Mouse (Mus musculus) cerebellum, adult 18-20 months (tissue): Measurements from ENCODE around the gene Galnt12.

Experiments used
- DNase-seq, 2 experiments: peaks; one replicate each; pipeline ENCODE4 v3.0.0; 2021

Galnt12 gene

DNA sequence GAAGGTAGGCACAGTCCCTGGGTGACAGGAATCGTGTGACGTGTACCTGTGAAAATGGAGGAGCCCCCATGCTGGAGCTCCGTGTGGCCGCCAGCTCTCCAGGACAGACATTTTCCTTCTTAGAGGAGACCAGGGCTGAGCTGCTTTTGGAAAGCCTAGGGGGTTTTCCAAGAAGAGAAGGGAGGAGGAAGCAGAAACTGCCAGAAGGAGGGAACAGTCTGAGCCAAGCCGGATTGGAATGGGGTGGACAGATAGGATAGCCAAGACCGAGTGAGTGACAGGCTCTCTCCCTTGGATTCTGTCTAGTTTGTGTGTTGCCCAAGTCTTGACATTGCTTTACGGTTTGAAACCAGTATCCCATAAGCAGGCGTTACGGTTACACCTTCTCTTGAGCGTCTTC lies 11.9 kb downstream of the Galnt12 start:
- DNase-seq, result no peak

DNA sequence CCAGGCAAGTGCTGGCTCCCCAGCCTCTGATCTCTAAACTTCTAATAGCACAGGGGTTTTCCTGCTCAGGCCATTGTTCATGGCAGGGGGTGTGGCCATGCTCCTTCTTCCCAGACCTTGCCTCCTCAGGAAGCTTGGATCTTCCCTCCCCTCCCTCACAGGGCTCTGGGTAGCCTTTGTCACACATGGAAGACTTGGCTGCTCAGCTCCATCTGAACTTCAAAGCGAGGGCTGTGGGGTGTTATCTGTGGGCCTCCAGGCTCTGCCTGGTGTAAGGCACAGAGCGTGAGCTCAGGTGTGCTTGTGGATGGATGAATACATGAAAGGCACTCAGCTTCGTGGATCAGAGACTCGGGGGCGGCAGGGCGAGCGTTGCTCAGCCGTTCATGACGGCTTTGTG lies 20.2 kb downstream of the Galnt12 start:
- DNase-seq, result no peak

DNA sequence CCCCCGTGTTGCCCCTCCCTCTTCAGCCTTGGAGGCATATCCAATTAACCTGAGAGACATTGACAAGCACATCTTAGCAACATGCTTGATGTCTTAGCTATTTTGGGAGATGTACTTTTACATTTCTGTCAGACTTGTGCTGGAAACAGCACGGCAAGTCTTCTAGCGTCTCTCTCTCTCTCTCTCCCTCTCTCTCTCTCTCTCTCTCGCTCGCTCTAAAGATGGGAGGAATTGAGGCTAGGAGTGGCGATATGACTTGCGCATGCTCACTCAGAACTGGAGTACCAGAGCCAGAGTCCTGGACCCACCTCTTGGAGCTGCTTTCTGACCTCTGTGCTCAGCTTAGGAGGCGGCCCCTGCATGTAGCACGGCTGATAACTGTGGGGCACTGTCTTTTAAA lies 20.9 kb downstream of the Galnt12 start:
- no peak for DNase-seq

DNA sequence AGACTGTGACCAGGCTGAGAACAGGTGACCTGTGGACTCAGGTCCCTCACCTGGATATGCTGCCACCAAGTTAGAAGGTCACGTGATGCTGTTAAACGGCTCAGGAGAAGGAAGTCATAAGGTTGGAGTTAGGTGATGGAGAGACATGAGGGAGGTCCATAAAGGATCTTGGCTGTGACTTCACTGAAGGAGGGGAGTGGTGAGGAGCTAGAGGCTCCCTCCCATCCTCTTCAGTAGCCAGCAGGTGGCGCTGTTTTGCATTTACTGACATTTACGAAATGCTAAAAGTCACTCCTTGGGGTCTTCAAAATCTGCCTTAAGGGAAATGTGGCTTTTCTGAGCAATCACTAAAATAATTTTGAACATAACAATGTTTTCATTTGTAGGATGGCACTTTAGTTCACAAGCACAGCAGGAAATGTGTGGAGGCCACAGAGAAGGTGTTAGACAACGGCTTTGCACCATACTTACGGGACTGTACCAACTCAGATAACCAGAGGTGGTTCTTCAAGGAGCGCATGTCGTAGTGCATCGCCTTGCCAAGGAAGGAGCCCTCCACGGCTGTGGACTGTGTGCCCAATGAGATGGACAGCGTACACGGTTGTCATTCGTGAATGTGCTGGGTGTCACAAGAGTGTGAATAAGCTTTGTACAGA lies 30.5 kb downstream of the Galnt12 start:
- peak; percentile 33 to 52 for DNase-seq

DNA sequence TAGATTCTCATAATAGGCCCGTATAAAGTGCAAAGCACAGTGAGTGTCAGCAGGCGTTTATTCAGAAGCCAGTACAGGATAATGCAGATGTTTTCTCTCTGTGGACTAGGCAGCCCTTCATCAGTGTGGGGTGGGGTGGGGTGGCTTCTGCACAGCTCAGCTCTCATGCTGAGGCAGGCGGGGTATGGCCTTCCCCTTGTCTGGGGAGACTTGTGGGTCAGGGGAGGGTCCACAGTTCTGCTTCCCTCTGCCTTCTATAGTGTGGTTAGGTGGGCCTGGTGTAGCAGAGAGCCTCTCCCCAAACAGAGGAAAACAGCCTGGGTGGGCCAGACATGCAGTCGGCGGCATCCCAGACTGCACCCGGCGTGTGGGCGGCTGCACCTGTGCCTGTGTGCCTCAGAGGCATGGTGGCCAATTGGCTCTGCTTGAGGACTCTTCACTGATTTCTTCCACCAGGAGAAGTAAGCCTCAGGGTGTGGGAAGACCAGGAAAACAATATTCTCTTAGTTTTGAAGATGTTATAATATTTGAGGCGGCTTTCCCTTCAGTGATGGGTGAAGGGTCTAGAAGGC lies 32.5 kb downstream of the Galnt12 start:
- DNase-seq, result no peak

DNA sequence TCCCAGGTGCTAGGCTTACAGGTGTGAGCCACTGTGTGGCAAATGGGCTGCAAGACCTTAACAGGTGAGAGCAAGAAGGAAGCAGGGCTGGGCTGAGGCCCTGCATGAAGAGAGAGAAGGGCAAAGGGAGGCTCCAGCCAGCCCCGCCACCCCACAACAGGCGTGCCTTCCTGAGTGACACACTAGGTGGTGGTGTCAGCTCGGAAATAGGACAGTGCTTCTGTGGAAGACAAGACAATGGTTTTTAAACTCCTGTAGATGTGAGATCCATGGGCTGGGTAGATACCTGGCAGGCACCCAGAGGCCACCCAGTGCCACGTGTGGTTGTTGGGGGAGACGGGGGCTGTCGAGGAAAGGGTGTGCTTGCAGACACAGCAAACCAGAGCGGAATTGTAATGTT lies 36.8 kb downstream of the Galnt12 start:
- no peak for DNase-seq

DNA sequence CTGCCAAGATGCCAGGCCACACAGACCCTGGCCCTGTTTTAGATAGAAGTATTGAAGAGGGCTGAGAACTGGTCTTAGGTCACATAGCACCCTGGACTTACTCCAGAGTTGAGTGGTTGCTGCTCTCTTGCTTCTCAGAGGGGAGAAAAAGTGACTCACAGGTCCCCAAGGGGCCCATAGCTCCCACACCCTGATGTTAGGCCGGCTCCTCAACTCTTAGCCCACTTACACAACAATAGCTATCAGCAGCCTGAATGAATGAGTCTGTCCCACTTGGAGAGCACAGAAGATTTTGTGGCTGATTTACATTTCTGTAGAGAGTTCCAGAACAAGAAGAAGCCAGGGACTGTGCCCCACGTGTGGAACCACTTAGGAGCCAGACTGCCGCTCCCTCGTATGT lies 37.9 kb downstream of the Galnt12 start:
- DNase-seq, result no peak

DNA sequence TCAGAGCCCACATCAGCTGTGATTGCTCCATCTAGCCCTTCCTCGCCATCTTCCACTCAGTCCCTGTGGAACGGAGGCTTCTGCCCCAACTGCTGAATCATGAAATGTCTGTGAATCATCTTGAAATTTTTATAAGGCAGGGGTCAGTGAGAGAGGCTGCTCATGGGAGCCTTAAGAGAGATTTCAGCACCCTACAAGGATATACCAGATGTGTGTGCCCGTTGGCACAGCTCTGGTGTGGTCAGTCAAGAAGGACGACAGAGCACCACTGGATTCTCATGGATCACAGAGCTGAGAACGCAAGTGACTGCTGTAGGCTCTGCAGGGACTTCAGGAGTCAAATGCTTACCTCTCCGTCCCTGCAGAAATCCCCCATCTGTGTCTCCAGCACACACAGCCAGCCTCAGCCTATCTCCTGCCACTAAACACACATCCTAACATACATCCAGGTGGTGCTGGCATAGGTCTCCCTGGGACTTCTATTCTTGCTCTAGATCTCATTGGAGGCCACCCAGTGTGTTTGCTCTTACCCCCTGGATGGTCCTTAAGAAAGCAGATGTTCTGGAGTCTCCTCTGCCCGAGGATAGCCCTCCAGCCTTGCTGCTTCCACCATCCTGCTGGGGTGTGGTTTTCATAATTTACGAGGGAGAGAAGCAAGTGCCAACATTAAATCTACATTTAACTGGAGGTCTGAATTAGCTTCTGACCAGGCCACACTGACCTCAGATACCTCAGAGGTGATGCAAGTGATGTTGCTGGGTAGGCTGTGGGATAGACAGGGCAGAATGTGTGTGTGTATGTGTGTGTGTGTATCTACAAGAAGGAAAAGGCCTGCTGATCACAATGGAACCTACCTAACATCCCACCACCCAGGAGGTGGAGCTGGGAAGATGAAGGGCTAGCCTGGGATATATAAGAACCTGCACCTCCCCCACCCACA lies 38.7 kb downstream of the Galnt12 start:
- no peak for DNase-seq

DNA sequence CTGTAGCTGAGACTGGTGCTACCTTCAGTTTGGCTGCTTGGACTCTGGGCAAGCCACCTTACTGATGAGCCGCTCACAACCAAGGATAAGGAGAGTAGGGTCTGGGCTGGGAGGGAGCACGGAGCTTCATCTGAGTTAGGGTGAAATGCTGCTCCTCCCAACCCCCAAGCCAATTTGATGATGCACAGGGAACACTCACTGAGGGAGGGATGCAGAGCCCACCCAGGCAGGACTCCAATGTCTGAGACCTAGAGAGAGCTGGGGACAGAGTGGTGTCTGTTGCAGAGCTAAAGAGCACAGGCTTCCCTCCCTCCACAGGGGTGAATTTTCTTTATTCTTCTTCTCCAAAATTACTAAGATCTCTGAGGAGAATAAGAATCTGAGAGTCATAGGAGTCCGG lies 40.2 kb downstream of the Galnt12 start:
- DNase-seq, result no peak

DNA sequence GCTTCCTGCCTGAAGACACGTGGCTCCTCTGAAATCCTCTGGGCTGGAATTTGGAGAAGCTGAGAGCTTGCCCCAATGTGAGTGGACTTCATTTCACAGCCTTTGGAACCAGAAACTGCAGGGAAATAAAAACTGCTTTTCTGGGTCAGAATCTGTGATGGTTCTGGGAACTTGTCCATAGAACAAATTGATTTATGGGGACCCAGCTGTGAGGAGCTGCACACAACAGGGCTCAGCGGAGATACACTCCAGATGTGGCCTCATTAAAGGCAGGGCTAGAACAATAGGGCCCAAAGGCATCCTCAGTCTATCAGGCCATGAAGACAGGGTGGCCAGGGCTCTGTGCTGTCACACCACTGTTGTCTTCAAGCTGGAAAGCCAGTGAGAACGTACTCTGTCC lies 40.7 kb downstream of the Galnt12 start:
- no peak for DNase-seq

DNA sequence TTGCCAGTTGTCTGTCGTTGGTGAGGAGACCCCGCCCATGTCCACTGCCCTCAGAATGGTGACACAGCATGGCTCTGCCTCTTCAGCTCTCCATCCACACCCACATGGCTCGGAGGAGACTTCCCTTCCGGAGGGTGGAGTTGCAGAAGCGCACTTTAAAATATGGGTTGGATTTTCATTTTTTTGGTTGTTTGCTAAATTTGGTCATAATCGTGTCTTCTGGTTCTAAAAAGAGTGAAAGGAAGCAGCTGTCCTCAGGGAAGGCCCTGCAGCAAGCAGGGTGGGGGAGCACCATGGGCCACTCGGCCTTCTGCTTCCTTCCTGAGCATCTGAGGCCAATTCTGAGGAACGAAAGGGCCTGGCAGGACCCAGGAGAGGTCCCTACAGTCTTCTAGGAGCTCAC lies 45.0 kb downstream of the Galnt12 start:
- DNase-seq, result no peak

DNA sequence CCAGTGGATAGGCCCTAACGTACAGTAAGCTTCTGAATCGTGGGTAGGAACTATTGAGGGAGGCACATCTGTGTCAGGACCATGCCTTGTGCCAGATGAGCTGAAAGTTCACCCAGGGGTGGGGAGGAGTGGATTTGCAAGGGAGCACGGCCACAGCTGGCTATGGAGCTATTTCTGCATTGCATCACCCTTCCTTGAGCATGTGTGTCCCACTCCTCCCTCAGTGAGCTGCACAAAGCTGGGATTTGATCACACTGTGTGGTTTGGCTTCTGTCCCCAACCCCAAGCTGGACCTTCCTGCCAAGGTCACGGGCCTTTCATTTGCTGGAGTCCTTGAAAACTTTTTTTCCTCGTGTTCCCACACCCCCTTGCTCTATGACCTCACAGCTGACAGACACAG lies 45.8 kb downstream of the Galnt12 start:
- DNase-seq, result no peak

DNA sequence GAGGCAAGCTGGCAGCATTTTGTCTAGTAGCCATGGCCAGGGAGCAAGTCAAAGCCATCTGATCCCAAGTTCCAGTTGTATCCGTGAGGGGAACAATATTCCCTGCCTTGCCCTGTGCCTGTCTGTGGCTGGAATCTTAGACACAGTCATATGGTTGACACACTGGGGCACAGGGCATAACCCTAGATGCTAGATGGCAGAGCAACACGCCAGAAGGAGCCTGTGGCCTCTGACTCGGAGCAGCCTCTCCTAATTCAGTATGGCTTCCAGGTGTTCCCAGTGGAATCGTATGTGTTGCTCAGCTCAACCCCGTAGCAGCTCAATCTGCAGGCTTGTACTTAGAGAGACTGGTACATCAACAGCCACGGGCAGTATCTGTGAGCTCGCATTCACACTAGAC lies 46.7 kb downstream of the Galnt12 start:
- DNase-seq, result no peak

DNA sequence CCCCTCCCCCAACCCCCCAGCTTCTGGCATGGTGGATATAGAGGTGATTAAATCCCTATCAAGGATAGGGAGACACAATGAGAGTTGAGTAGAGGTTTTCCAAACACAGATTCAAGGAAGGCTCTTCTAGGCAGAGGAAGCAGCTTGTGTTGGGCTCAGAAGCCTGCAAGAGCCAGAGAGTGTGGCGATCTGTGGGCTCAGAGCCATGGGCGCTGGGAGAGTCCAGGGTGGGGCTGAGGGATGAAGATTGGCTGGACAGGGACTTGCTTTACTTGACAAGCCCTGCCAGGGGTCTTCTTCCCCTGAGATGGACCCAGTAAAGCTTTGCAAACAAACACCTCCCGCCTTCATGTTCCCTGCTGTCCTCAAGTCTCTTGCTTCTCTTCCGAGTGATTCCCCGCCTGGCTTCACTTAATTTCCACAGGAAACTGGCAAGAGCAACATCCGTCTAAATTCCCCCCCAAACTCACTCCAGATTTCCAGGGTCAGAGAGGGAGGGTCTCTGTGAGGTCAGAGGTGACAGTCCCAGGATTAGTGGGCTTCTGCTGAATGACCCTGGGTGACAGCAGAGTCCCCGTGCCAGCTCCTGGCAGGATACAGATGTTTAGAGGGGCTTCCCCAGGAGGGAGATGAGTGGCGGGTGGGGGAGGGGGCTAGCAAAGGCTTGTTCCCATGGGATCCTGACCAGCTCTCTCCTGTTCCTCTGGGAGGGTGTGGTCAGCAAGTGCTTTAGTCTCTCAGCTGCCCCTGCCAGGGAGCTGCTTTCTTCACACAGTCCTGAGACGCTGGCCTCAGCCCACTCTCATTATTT lies 47.5 kb downstream of the Galnt12 start:
- no peak for DNase-seq

DNA sequence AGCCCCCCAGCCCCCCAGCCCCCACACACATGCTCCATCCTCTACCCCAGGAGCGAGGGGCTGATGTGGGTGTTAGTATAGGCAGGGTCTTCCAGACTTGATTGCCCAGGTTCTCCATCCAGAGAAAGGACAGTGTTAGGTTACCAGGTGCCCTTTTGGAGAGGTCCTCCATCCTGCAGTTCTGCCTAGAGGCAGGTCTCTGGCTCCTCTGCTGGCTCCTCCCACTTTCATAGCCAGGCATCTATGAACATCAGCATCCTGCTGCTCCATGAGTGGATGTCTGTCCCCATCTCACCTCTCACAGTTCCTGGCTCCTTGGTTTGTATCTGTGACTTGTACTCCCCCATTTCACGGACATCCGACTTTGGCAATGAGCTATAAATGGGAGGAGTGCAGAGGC lies 48.6 kb downstream of the Galnt12 start:
- DNase-seq, result no peak

DNA sequence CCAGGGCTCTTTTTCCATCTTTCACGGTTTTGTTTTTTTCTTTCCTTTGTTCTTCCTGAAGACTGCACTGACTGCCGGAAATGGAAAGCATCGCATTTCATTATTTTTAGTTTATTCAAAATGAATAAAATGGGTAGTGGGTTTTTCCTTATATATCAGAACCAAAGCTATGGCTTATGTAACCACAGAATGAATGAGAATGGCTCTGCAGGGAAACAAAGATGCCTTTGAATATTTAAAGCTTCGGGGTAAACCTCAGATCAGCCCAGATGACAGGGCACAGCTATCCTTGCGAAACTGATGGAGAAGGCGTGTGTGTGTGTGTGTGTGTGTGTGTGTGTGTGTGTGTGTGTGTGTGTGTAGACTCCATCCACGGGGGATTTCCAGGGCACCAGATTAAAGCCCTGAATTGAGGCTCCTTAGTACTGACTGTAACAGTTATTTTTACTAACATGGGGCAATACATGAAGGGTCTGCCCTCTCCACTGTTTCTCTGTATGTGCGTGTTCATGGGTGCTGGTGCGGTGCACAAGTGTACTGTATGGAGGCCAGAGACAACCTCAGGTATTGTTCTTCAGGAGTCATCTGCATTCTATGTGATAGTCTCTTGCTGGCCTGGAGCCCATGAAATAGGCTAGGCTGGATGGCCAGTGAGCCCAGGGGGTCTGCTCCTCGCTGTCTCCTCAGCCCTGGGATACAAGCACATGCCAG lies 49.9 kb downstream of the Galnt12 start:
- DNase-seq, result no peak

DNA sequence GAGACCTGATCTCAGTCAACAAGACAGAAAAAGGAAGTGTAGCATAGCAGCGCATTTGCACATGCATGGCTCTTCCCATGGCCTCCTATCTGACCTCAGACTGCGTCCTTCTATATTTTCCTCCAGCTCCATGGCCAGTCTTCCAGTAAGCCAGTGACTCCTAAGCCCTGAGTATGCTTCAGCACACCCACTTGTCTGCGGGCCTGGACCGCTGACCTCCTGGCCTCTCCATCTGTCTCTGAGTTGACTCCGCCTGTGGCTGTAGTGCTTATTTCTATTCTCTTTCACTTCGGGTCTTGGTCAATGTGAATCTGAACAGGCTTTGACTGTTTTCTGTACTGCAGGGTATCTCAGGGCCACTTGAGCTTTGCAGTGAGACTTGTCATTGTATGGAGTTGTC lies 52.1 kb downstream of the Galnt12 start:
- DNase-seq, result no peak

DNA sequence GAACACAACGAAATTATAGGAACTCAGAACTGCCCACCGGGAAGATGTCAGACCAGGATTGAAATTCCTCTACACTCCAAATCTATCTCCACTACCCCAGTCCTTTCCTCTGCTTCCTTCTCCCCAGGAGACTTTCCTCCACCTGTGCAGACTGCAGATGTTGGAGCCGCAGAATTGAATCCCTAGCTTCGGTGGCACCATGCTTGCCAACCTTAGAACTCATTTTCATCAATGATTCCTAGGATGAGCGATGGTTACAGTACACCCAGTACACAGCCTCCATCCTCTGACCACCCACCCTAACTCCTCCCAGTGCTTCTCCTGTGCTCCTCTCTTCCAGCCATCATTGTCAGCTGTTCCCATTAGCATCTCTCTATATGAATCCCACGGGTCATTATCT lies 53.6 kb downstream of the Galnt12 start:
- DNase-seq, result no peak

DNA sequence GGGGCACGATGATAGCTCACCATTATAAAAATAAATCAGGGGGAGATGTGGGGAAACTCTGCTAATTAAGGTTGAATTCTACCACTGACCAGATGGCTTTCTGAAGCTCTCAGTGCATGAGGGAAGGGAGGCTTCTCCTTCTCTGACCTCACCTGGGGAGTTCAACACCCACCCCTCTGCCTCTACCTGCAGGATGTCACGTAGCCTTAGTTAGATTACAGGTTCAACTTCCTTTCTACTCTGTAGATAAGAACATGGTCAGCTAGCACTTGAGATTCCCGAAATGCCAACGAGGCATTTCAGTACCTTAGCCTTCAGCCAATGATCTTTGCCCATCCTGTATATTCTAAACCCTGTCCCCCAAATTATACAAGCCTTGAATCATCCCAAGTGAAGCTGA lies 54.9 kb downstream of the Galnt12 start:
- no peak for DNase-seq

DNA sequence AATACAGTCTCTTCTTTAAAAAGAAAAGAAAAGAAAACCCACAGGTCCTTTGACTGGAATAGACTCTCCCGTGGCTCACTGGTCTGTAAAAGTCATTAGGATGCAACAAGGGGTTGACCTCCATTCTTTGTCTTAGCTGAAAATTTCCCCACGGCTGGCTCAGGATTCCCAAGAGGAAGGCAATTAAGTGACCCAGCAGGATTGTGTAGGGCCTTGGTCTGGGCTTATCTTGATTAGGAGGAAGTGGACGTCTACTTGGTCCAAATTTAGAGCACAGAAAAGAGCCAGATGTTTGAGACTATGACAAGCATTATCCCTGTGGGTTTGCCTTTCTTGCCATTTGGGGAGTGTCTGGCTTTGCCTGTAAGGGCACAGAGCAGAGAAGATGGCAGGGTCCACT lies 58.3 kb downstream of the Galnt12 start:
- no peak for DNase-seq

DNA sequence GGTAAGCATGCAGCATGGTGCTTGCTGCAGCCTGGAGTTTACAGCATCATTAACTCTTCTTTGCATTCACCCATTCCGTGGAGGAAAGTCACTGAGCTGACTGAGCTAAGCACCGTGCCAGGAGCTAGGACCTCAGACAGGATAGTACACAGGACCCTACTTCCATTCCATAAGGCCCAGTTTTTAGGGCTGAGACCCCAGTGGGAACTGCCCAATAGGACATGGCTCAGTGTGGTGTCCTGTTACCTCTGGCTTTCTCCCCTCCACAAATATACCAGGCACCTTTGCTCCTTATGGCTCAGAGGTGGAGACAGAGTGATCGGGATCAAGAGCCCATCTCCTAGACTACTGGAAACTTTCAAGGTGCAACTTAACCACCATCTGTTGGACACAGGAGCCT lies 59.1 kb downstream of the Galnt12 start:
- no peak for DNase-seq

DNA sequence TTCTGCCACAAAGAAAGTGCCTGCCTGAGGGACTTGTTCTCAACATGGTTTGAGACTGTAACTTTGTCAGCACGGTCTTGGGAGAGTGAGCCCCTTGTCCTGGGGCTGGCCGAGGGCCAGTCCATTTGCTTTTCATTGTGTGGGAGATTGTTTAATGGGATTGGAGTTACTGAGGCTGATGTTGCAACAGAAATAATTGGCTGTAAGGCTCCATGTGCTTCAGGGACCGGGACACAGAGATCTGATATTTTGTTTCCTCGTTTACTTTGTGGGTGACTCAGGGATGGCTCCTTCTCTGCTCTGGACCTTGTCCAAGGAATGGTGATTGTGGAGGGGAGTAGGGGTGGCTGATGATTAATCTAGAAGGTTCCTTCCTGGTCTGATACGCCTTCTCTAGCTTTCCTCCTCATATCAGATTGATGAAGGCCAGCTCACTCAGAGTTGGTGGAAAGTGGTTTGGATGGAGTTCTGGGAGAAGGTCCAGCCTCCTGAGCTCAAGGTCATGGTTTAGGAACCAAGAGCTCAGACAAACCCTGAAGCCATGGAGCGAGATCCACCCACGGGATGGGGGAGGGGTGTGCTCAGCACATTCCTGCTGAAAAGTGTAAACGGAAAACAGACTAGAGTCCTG lies 60.0 kb downstream of the Galnt12 start:
- no peak for DNase-seq
